Mouse (Mus musculus) liver, adult 2 months (tissue): ENCODE measurements around the gene Nat8. TPM values are rescaled to one million over a fixed set of nuclear protein-coding genes. Genes with fewer than 3 reads are reported as not detected.

Experiments
- DNase-seq: peaks from one replicate; pipeline ENCODE4 v3.0.0-alpha.2; 2011; ENCODE audit warnings: low read depth, low spot score; ENCODE audit errors: extremely low read depth
- H3K27ac ChIP-seq: fragments of 200-500 bp; replicated peaks from 2 replicates; pipeline ENCODE4 v1.5.1; 2012; ENCODE audit warnings: low read depth, mild to moderate bottlenecking, control low read depth, inconsistent platforms, low read length; ENCODE audit not compliant: insufficient read depth
- H3K27me3 ChIP-seq: fragments of 200-500 bp; 2 replicates; pipeline ENCODE4 v1.6.1; 2012; ENCODE audit warnings: mild to moderate bottlenecking, moderate library complexity, low read length, inconsistent platforms; ENCODE audit not compliant: control insufficient read depth, insufficient read depth
- H3K36me3 ChIP-seq: fragments of 200-500 bp; 2 replicates; pipeline ENCODE4 v1.6.1; 2012; ENCODE audit warnings: low read length, inconsistent platforms; ENCODE audit not compliant: control insufficient read depth, insufficient read depth
- H3K4me1 ChIP-seq: fragments of 200-500 bp; 2 replicates; pipeline ENCODE4 v1.6.1; 2011; ENCODE audit warnings: low read length; ENCODE audit not compliant: control insufficient read depth, insufficient read depth
- H3K4me3 ChIP-seq: fragments of 200-500 bp; 2 replicates; pipeline ENCODE4 v1.5.1; 2011; ENCODE audit warnings: low read depth, mild to moderate bottlenecking, control low read depth, low read length, moderate library complexity; ENCODE audit not compliant: insufficient read depth
- H3K79me2 ChIP-seq: fragments of 200-500 bp; 2 replicates; pipeline ENCODE4 v1.6.1; 2012; ENCODE audit warnings: inconsistent platforms, mild to moderate bottlenecking, low read length, moderate library complexity; ENCODE audit not compliant: control insufficient read depth, insufficient read depth
- H3K9ac ChIP-seq: fragments of 200-500 bp; 2 replicates; pipeline ENCODE4 v1.6.1; 2012; ENCODE audit warnings: low read depth, mild to moderate bottlenecking, control low read depth, inconsistent platforms, low read length
- CTCF ChIP-seq: fragments of 200-500 bp; IDR thresholded peaks from 2 replicates; pipeline ENCODE4 v1.5.1; 2011; ENCODE audit warnings: low read depth, low read length, control low read depth
- POLR2A ChIP-seq: fragments of 200-500 bp; IDR thresholded peaks from 2 replicates; pipeline ENCODE4 v1.6.1; 2011; ENCODE audit warnings: low read length, control low read depth; ENCODE audit not compliant: insufficient read depth; ENCODE audit errors: extremely low read depth
- WGBS: fragments of 180-500 bp; shearing (Covaris S2); methylation state at CpG from one replicate; pipeline ENCODE4 v1.1.7; 2018; 5-methylcytosine and 5-hydroxymethylcytosine counted together
- polyA plus RNA-seq: library from polyadenylated mRNA; depleted of rRNA; stranded (reverse); fragments of >200 nt; gene quantifications from 2 replicates; pipeline ENCODE4 v1.2.3, GENCODE M21; 2012
- total RNA-seq: library from RNA; depleted of rRNA; stranded (reverse); fragments of >200 nt; gene quantifications from 2 replicates; pipeline ENCODE4 v1.2.3, GENCODE M21; 2014

Gene Nat8
- total and polyA plus RNA-seq, 2 experiments: 0.18 to 1.2 TPM

DNA sequence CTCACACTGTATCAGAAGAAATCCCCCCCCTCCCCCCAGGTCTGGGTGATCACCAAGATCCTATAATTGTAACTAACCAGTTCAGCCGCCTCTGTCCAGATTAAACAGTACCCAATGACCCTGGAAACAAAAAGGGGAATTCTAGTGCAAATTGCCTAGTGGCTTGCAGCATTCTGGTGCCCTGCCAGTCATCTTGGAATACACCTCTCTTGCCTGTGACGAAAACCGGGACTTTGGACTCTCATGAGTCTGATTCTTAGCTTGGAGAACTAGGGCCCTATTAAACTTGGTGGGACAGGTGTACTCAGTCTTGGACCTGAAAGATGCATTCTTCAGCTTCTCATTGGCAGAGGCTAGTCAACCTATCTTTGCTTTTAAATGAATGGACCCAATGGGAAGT, 21.6 kb upstream of the Nat8 start:
- 0 out of 2 replicates have a peak, but pooled peaks cover 2% of the 10 kb centered on the region for H3K79me2 ChIP-seq
- DNase-seq: peak; percentile 99
- WGBS: 25% methylated on average over 3 of the region's 3 CpGs
- H3K27me3 ChIP-seq: no peaks in the 10 kb centered on the region
- no peak overlapping the region for H3K9ac ChIP-seq
- H3K4me3 ChIP-seq: no peak overlapping the region
- H3K27ac ChIP-seq: peak overlapping the region; percentile 99
- no peaks in the 10 kb centered on the region for H3K36me3 ChIP-seq
- peaks cover 57% of the 10 kb centered on the region for H3K4me1 ChIP-seq
- TF ChIP-seq CTCF: no peak
- TF ChIP-seq POLR2A: no peak

DNA sequence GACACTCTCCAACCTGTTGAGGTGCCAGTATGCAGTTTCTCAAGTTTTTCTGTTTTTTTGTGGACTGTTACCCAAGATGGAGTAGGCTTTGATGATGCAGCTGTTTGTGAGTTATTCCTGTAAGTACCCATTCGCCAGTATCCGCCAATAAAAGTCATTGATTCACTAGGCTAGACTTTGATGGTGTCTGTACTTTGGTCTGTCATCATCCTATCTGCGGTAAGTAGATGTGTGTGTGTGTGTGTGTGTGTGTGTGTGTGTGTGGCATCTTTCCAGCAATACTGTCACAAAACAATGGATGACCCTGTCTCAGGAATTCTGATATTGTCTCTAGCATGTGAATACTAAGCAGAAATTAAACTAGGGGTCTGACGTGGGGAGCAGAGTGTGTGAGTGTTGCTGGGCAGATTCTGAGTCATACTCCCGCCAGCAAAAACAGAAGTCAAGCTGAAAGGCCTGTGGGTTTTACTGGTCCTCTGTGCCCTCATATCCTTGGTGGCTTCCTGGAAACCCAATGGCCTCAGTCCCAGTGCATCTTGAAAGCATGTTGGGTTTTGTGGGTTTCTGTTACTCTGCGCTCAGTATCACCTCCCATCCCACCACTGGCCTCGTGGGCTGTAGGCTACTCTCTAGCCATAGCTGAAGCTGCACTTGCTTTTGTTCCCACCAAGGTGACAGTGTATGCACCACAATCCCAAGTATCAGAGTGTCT, 19.3 kb upstream of the Nat8 start:
- Histone ChIP-seq H3K79me2 (peaks cover 2% of the 10 kb centered on the region; the same call in 1 of the 2 replicates), H3K9ac (no peak overlapping the region; the same call in 1 of the 2 replicates), H3K27ac (peak overlapping the region; percentile 97), H3K4me1 (peaks cover 62% of the 10 kb centered on the region), H3K4me3 (no peak overlapping the region), H3K36me3 (no peaks in the 10 kb centered on the region), H3K27me3 (no peaks in the 10 kb centered on the region)
- no peak for TF ChIP-seq CTCF
- no peak for TF ChIP-seq POLR2A
- DNase-seq: peak; percentile 99
- 36% methylated on average over 7 of the region's 7 CpGs for WGBS

DNA sequence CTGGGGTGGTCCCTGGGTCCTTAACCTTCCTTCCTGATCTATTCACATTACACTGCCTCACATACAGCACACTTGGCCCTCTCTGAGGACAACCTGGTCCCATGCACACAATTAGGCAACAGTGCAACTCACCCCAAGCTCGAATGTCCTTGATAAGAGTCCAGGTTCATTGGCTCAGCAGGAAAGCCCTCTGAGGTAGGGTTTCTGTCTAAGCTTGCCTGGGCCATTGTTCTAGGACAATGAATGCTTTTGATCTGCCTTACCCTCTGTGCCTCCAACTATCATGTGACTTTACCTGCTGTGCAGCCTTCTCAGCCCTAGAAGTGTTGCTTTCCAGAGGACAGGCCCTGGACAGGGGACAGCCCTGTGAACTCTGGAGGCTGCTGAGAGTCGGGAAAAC, 17.4 kb upstream of the Nat8 start:
- H3K27ac ChIP-seq: peak overlapping the region; percentile 97
- H3K9ac ChIP-seq: peak overlapping the region; percentile 45
- peaks cover 2% of the 10 kb centered on the region; the same call in 1 of the 2 replicates for H3K79me2 ChIP-seq
- peaks cover 58% of the 10 kb centered on the region for H3K4me1 ChIP-seq
- peak; percentile 98 for DNase-seq
- 12% methylated on average over 2 of the region's 2 CpGs for WGBS
- no peak overlapping the region for H3K4me3 ChIP-seq
- TF ChIP-seq POLR2A: no peak
- no peak for TF ChIP-seq CTCF
- no peaks in the 10 kb centered on the region for H3K36me3 ChIP-seq
- no peaks in the 10 kb centered on the region for H3K27me3 ChIP-seq

- Histone ChIP-seq H3K27ac (peak overlapping the region; percentile 97), H3K36me3 (no peaks in the 10 kb centered on the region), H3K79me2 (peaks cover 2% of the 10 kb centered on the region; the same call in 1 of the 2 replicates), H3K4me3 (no peak overlapping the region), H3K4me1 (peaks cover 55% of the 10 kb centered on the region), H3K27me3 (no peaks in the 10 kb centered on the region), H3K9ac (no peak overlapping the region)
- DNase-seq: no peak
- 90% methylated on average over 4 of the region's 4 CpGs for WGBS
- TF ChIP-seq CTCF (no peak), POLR2A (no peak)
Measured at GRCm38 (mm10) chr6:85848140-85848539, 16.3 kb upstream of the Nat8 start.

- peak; percentile 71 for DNase-seq
- Histone ChIP-seq H3K27me3 (no peaks in the 10 kb centered on the region), H3K4me3 (no peak overlapping the region), H3K79me2 (peaks cover under 1% of the 10 kb centered on the region; the same call in 1 of the 2 replicates), H3K4me1 (peaks cover 49% of the 10 kb centered on the region), H3K27ac (peak overlapping the region; percentile 97), H3K36me3 (no peaks in the 10 kb centered on the region), H3K9ac (0 out of 2 replicates have a peak overlapping the region, but pooled peaks have one; percentile 18)
- WGBS: 7% methylated on average over 1 of the region's 1 CpGs
- TF ChIP-seq CTCF (no peak), POLR2A (no peak)
Measured at GRCm38 (mm10) chr6:85846921-85847320, 15.0 kb upstream of the Nat8 start.
